Mouse (Mus musculus) adrenal gland, adult 8-10 months (tissue): ENCODE measurements at regions not wholly inside any gene's neighbourhood (a gene's known extent, or its start where the extent isn't known, plus 50 kb on each side); places are given as distances from the start of the nearest gene placed in this dataset.
A peak's percentile ranks its signal among the peaks of the same experiment; 100 is the strongest.
"Not testable (repeated sequence)": the region's sequence is repeated elsewhere in the genome, so short reads cannot be mapped to it uniquely, and the experiment has no call there.

Experiments used
- DNase-seq: peaks from one replicate; pipeline ENCODE4 v3.0.0; 2022

DNA sequence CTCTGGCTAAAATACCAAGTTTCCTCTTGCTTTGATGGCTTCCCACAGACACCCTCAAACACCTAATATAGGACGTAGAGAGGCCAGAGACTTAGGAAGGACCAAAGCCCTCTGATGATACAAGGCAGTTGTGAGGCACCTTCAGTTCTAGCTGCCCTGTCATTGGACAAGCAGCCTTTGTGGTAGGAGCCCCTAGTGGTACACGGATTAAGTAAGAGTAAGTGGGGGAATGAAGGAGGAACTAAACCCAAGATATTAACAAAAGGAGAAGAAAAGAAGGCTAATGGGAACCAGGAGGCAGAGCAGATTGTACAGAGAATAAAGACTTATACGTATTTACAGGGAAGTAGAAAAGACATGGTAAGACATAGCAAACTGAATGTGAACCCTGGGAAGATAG lies 352.3 kb upstream of the Tmco5 start:
- DNase-seq: not testable (repeated sequence)

DNA sequence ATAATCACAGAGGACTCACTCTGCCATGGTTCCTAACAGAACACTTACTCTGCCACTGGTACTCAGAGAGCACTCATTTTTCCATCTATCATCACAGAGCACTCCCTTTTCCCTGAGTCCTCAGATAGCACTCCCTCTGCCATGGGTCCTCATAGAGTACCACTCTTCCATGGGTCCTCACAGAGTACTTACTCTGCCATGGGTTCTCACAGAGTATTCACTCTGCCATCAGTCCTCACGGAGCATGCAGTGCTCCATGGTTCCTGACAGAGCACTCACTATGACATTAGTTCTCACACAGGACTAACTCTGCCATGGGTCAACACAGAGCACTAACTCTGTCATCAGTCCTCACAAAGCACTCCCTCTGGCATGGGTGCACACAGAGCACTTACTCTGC lies 342.0 kb upstream of the Tmco5 start:
- no peak for DNase-seq

DNA sequence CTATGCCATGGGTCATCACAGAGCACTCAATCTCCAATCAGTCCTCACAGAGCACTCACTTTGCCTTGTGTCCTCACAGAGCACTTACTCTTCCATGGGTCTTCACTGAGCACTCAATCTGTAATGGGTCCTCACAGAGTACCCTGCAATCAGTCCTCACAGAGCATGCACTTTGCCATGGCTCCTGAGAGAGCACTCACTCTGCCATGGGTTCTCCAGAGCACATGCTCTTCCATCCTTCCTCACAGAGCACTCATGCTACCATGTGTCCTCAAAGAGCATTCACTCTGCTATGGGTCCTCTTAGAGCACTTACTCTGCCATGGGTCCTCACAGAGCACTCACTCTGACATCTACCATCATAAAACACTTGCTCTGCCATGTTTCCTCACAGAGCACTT lies 319.1 kb upstream of the Tmco5 start:
- no peak for DNase-seq

DNA sequence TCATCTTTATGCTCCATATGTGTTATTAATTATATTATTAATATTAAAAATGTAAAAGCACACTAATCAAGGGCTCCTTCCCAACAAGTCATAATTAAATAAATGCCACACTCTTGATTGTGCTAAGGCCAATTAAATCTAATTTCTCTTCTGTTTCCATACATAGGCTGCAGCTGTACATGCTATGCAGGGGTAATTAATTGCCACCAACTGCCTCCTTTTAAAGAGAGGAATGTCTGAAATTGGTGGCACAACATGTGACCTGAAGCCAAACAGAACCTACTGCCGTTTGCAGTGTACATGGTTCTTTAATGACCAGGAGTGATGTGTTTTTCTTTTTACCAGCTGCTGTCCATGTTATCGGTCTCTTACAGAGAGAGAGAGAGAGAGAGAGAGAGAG lies 294.5 kb upstream of the Tmco5 start:
- DNase-seq: no peak

DNA sequence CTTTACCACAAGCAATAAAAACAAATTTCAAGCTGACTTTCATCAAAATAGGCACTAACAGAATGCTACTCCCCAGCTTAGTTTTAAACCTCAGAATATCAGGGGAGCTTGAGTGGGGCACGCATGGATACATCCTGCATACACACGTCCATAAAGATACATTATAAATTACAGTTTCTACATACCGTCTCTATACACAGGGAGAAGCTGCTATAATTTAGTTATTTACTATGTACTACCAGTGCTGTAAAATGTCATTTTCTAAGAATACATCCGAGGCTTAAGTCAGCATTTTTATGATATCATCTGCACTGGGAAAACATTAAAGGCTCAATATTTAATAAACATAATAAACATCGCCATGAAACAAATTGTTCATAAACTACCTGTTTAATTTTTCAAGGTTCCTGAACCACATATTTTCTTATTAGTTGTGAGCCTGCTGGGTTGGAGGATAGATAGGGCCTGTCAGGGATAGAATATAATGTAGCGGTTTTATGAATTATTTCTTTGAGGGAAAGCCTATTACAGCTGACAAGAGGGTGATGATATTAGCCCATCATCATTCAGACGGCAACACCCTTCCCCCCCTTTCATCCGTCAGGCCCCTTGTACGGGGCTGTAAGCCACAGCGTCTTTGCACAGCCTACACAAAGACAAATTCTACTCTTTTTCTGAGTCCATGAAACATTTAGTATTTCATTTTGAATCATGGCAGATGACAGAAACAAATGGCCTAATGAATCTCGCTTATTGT lies 292.1 kb upstream of the Tmco5 start:
- DNase-seq: no peak

DNA sequence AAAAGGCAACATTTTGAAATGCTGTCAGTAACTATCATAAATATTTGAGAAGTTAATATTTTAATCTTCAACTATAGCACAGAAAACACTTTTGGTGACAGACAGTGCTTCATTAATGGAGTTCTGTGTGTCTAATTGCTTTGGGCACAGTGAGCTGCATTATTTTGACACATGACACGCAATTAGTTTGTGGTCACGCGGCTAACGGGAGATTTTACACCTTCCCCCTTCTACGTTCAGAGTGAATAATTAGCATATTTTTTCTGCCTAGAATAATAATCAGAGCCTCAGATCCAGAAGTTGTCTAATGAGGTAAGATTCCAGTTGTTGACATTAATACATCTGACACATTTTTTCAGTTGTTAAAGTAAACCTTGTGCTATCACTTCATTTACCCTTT lies 272.6 kb upstream of the Tmco5 start:
- DNase-seq: no peak

DNA sequence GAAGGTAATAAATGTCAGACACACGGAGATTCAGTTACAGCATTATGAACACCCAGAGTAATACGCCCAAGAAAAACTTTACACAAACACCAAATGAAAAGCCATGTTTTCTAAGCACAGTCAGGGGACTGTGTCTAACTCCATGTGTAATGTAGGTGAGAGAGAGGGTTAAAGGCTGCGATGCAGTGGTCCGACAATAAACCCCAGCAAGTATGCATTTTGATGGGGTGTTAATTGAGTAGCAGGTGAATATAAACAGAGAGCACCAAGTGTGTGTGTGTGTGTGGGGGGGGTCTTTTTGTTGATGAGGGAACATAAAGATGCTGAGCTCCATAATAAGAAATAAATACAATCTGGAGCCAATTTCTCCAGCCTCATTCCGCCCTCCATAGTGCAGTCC lies 238.6 kb upstream of the Tmco5 start:
- DNase-seq: no peak

DNA sequence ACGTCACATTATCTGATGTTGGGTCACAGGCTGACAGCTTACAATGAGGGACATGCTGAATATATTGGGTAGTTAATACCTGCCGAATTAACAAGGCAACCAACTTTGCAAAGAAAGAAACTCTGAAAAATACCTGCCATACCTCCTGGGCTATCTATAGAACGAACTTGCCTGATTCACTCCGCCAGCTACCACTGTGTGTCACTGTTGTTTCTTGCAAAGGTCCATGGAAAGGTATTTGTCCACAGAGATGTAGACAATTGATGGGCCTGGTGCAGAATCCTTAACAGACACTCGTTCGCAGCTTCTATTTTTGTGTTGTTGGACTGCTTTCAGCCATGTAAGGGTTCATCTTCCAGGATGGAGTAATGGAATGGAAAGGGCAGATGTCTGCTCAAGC lies 226.4 kb upstream of the Tmco5 start:
- no peak for DNase-seq

DNA sequence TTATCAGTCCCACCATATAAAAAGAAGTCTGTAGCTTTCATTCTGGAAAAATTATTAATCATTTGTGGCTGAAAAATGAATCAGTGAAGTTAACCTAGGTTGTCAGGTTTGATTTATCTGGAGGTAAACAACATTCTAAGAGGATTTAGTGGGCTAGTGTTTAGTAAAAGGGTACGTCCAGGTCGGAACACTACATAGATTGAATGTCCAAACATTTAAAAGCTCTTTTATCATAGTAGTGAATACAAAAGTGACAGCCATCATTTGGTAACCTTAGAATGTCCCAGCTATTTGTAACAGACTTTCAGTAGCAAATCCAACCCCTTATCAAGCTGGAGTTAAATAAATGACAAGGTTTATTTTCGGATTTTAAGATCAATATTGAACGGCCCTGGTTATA lies 192.7 kb upstream of the Tmco5 start:
- no peak for DNase-seq

DNA sequence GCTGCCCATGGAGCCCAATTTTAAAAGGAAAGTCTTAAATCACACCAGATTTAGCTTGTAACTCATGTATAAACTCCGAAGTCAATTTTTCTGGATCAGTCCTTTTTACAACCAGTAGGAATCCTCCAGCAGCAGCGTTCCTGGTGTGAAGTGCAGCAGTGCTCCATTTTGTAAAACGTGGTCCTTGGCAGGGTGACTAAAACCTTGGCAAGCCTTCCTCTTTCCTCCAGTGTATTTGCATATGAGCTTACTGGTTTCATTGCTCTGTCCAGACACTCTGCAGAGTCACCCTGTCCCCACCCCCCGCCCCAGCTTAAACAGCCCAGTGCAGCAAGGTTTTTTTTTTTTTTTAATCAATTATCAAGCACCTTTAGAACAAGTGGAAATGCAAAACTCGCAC lies 180.9 kb upstream of the Tmco5 start:
- DNase-seq: no peak

DNA sequence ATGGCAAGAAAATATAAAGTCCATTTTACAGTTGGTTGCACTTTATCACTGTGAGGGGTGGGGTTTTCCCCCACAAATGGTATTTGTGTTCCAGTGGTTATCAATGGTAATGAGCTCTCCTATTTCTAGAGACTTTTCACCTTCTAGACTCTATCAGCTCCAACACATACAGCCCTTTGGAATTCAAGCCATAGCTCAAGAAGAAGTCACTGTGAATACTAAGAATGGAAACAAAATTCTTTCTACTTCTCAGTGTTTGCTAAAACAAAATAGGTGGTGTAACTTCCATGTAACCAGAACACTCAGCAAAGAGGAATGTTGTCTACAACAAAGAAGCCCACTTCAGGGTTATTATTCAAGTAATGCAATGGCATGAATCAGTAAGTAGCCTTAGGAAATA lies 173.8 kb upstream of the Tmco5 start:
- DNase-seq: no peak

DNA sequence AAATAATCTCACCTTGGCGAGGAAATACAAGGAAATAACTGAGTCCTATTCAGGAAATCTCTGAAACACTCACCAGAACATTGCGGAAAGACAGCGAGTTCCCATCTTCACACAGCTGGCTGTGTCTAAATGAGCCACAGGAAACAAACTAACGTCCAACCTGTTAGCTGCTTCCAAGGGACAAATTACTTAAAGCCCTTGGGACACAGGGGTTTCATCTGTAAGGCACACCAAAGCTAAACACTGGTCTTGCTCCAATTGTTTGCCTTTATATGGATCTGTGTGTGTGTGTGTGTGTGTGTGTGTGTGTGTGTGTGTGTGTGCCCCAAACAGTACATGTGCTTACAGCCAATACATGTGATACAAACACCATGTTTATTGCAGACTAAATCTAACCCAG lies 168.9 kb upstream of the Tmco5 start:
- DNase-seq: peak; percentile 12

DNA sequence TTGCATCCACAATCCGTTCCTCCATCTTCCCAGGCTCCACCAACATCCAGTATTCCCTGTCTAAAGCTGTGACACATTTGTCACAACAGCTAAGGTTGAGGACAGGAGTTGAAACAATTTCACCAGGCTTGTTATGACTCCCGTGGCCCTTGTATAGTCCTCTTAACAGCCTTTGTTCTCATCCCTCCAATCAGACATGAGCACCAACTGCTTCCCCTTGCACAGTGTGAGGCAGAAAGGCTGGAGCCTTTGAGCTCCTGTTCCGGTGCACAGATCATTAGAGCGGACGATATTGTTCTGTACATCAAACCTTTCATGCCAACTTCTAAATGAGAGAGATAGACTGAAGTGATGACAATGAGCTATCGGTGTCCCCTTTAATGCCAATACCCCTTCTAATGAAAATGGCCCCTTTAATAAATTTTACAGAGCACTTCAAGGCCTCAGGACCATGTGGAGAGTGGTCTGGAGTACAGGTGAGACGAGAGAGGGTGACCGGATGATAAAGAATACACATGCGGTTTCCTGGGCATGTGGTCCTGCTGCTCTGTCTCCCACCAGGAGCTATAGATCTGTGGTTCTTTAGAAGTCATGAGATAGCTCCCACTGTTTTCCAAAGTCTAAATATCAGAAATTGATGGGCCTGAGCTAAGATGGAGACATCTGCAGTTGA lies 161.8 kb upstream of the Tmco5 start:
- no peak for DNase-seq

DNA sequence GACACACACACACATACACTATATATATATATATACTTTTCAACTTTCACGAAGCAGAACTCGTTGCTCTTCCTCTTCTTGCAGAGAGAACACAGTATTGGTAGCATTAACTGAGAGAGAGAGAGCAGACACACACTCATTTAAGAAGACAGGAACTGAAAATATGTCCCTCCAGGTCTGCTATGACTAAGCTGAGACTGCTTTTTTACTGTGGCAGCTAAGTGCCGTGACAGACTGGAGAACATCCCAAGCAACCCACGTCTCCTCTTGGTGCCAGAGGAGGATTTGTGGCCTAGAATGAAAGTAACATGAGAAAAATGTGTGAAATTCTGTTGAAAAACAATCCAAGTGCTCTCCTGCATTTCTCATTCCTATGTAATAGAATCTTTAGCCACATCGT lies 159.9 kb upstream of the Tmco5 start:
- no peak for DNase-seq

DNA sequence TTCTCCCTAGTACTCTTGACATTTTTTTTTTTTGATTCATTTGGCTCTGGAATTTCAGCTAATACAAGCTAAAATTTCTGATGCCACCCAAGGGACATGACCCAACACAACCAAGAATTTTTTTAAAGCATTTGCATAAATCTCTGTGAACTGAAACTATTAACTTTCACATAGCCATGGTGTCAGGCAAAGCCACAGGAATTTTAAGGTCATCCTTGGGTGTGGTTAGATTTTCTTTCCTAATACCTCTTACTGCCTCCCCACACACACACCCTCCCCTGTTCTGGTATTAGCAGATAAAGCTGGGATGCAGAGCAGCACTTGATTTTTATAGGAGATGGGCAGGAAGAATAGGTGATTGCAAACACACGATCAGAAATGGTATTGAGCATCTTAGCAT lies 150.9 kb upstream of the Tmco5 start:
- DNase-seq: no peak

DNA sequence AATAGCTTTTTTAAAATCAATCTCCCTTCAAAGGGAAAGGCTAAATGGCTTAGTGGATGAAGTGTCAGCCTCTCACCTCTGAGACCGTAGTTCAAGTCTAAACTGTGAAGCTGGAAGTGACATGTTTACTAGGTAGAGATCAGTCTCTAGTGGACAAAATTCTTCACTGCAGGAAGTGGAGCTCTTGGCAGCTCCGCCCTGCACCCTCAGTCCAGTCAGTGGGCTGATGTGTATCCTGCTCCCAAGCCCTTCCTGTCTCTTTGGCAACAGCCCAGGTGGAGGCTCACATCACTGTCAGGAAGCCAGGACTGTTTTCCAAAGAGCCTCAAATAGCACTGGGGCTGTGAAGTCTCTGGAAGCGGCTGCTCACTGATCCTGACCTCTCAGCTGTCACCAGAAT lies 142.8 kb upstream of the Tmco5 start:
- peak; percentile 72 for DNase-seq

DNA sequence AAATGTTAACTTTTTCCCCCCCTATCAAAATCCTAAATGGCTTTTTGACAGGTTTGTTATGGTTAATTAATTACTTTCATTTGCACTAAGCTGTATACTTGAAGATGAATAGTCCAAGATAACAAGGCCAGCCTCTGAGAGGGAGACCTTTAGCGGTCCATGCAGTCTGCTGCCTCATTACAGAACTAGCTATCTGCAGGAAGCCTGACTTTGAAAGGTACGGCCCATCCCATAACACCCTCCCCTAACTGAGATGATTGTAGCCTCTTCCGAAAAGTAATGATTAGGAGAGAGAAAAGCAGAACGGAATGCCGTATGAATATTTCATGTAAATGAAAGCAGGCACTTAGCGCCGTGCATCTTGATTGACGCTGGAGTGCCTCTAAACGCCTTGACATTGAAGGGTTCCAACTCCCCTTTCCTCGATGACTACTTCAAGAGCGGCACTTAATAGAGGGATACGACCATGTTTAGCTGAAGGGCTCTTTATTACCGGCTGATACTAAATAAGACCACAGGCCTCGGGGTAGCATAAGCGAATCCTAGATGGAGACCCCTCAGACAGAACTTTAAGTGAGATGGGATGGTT lies 109.9 kb upstream of the Tmco5 start:
- DNase-seq: no peak

DNA sequence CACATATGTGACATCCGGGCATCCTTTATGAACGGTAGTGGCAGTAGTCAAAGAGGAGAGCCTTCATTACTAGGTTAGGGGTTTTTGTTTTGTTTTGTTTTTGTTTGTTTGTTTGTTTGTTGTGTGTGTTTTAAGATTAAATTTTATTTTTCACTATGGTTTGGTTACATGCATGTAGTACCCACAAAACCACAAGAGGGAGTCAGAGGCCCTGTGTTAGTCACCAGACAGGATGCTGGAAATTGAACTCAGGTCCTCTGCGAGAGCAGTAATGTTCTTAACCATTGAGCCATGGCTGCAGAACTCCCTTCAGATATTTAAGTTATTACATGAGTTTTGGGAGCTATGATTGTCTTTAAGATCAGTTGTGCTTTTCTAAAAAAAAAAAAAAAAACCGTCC lies 109.3 kb upstream of the Tmco5 start:
- DNase-seq: no peak

DNA sequence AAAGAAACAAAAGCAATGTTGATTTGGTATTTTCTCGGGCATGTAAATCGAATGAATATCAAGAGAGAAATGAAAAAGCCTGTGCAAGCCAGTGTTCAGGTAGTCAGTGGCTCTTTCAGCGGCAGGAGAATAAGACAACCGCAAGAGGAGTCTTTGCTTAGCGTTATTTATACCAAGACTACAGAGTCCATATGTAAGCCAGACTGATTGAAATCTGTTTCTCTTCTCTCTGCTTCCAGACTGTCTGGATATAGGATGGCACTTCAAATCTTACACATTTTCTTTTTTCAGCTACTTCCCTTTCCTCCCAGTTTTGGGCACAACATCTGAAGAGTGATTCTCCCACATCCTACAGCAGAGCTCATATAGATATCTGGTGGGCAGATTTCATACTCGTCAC lies 105.9 kb upstream of the Tmco5 start:
- DNase-seq: no peak

DNA sequence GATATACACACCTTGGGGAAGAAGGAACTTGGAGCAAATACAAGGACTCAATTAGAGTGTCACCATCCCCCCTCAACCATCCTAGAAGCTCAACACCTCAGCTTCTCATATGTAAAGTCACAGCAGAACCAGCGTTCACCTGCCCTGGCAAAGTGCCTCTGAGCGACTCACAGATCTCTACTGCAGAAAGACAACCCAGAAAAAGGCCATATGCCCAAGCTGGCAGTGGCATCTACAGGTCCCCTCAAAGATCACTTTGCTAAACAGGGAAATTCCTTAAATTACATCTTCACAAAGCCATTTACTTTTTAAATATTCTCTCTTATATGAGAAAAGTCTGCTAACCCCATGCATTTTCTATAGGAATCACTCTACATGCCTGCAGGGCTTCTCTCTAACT lies 78.3 kb upstream of the Tmco5 start:
- DNase-seq: no peak

DNA sequence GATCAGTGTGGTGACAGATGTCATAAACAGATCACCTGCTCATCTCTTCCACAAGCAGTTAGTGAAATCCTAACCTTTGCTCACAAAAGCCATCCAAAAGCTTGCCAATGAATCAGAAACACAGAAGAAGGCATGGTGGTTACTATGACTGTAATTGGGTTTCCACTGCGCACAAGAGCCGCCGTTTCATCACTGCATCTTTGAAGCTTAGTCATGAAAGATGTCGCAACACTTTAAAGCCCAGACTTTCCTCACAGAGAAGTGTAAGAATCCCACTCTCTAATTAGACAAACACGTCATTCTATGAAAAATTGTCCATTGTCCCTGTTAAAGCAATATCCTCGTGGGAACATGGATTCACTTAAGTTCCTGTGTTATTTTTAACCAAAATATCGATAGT lies 76.9 kb upstream of the Tmco5 start:
- no peak for DNase-seq

DNA sequence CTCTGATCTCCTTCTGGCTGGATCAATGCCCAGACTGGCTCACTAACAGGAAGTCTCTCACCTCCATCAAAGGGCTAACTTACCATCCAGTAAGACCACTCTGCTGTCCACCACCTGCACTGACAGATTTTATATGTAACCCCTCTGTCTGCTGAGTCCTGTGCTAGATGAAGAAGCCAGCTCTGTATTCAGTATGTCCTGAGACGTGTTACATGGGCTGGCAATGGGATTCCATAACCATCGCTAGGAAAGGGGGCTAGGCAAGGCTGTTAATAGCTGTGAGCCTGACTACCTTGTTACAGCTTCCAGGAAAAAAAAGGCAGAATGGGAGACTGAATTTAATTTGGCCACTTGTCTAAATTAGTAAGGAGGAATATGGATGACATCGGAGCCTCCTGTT lies 71.3 kb upstream of the Tmco5 start:
- no peak for DNase-seq

DNA sequence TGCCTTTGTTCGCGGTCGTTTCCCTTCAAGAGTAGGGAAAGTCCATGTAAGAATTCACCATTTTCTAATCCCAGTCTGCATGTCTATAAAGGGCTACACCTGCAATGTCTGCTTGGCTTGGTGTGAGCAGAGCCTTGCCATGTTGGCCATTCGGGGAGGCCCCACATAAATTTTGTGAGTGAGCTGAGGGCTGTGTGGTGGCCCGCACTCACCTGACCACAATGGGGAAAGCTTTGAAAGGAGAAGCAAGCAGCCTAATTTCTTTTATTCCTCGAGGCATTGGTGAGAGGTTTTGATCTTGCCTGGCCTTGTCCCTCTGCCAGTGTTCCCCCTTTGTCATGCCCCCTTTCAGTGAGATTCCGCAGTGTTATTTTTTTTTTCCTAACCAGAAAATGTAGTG lies 70.9 kb upstream of the Tmco5 start:
- DNase-seq: no peak

DNA sequence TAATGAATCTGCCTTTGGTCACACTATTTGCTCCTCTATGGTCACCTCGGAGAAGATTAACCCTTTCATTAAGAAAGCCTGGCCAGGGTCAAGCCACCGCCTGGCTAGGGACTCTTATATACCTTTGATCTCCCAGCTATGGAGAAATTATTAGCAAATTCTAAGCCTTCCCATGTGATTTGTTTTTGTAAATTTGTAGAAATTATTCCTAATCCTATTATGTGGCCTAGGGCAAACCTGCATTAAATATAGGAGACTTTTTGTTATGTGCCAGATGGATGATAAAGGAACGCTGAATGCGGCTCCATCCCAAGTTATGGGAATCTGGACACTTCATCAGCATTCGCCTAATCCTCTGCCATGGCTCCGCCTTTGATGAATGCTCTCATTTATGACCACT lies 70.4 kb upstream of the Tmco5 start:
- DNase-seq: no peak
